Mouse (Mus musculus): ENCODE results near the gene Patj. TPM values are rescaled to one million over a fixed set of nuclear protein-coding genes. Genes with fewer than 3 reads are reported as not detected.

Gene Patj
- polyA plus RNA-seq, 1 experiment: 22.3 TPM

DNA sequence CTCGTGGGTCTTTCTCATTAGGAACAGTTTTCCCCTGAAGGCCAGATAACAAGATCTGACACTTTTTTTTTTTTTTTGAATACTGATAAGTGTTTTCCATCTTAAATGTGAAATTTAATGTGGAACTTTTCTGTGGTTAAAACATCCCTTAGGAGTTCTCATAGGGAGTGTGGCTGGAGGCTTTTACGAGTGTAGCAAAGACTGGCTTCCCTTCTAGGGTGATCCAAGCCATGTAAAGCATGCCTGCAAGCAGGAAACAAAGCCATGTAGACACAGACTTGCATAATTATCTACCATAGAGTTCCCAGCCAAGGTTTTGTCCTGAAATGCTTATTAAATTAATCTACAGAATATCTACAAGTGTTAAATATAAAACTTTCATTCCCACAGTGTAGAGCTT, 263.4 kb downstream of the Patj start:
- TF ChIP-seq MAX (IDR thresholded peaks at IDR 0.05; ENCODE audit: low read depth) (no peak), POLR2A (IDR thresholded peaks at IDR 0.05; ENCODE audit: insufficient read length, low read depth) (no peak), TCF3 (IDR thresholded peaks at IDR 0.05; ENCODE audit: insufficient read length, low read depth) (no peak), MYOD1 (IDR thresholded peaks at IDR 0.05; ENCODE audit: control insufficient read depth in 1 of 3, insufficient read length in 2 of 3, low read depth in 2 of 3) (no peak), E2F4 (IDR thresholded peaks at IDR 0.05; ENCODE audit: insufficient read depth) (no peak), CEBPB (IDR thresholded peaks at IDR 0.05; ENCODE audit: insufficient read depth, poor library complexity, severe bottlenecking) (no peak), POLR2AphosphoS2 (IDR thresholded peaks at IDR 0.05; ENCODE audit: insufficient read length, low read depth) (no peak), TCF12 (IDR thresholded peaks at IDR 0.05; ENCODE audit: insufficient read depth, poor library complexity, severe bottlenecking) (no peak), REST (IDR thresholded peaks at IDR 0.05; ENCODE audit: insufficient read depth, insufficient read length) (no peak), MYOG (IDR thresholded peaks at IDR 0.05; ENCODE audit: control insufficient read depth in 1 of 3, insufficient read depth in 1 of 3, insufficient read length in 2 of 3, low read depth in 2 of 3) (no peak)
- Histone ChIP-seq H3K79me2 (ENCODE audit: control insufficient read depth, insufficient read depth) (no peaks in the 10 kb centered on the region), H3ac (ENCODE audit: control insufficient read depth, insufficient read length) (no peak overlapping the region), H3K36me3 (ENCODE audit: control insufficient read depth, insufficient read depth) (no peaks in the 10 kb centered on the region), H3K4me3 (no peak overlapping the region), H3K27me3 (ENCODE audit: control insufficient read depth, insufficient read depth, insufficient read length) (no peaks in the 10 kb centered on the region), H3K4me2 (ENCODE audit: low read depth) (no peak overlapping the region)

DNA sequence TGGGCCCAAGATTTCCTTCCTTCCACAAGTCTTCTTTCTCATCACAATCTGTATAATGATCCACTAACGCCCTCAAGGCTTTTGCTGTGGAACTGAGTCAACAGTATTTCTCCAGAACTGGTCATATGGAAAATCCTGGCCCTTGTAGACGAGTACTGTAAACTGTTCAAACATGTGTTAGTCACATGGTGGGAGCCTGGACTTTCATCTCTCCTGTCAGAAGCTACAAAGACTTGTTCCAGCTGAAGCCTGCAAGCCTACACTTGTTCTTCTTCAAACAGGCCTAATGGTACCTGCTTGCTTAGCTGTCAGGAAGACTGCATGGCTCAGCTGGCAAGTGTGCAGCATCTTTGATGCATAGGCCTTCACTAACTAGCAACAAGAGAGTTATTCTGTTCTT, 264.9 kb downstream of the Patj start:
- Histone ChIP-seq H3K27me3 (ENCODE audit: control insufficient read depth, insufficient read depth, insufficient read length) (no peaks in the 10 kb centered on the region), H3ac (ENCODE audit: control insufficient read depth, insufficient read length) (no peak overlapping the region), H3K4me2 (ENCODE audit: low read depth) (no peak overlapping the region), H3K36me3 (ENCODE audit: control insufficient read depth, insufficient read depth) (no peaks in the 10 kb centered on the region), H3K4me3 (no peak overlapping the region), H3K79me2 (ENCODE audit: control insufficient read depth, insufficient read depth) (no peaks in the 10 kb centered on the region)
- TF ChIP-seq TCF12 (IDR thresholded peaks at IDR 0.05; ENCODE audit: insufficient read depth, poor library complexity, severe bottlenecking) (no peak), E2F4 (IDR thresholded peaks at IDR 0.05; ENCODE audit: insufficient read depth) (no peak), SRF (IDR thresholded peaks at IDR 0.05; ENCODE audit: control insufficient read depth, insufficient read length, low read depth) (no peak), MAX (IDR thresholded peaks at IDR 0.05; ENCODE audit: low read depth) (no peak), POLR2AphosphoS2 (IDR thresholded peaks at IDR 0.05; ENCODE audit: insufficient read length, low read depth) (no peak), MYOD1 (IDR thresholded peaks at IDR 0.05; ENCODE audit: control insufficient read depth in 1 of 3, insufficient read length in 2 of 3, low read depth in 2 of 3) (no peak), POLR2A (IDR thresholded peaks at IDR 0.05; ENCODE audit: insufficient read length, low read depth) (no peak), MYOG (IDR thresholded peaks at IDR 0.05; ENCODE audit: control insufficient read depth in 1 of 3, insufficient read depth in 1 of 3, insufficient read length in 2 of 3, low read depth in 2 of 3) (no peak), TCF3 (IDR thresholded peaks at IDR 0.05; ENCODE audit: insufficient read length, low read depth) (no peak), CEBPB (IDR thresholded peaks at IDR 0.05; ENCODE audit: insufficient read depth, poor library complexity, severe bottlenecking) (no peak), REST (IDR thresholded peaks at IDR 0.05; ENCODE audit: insufficient read depth, insufficient read length) (no peak)

DNA sequence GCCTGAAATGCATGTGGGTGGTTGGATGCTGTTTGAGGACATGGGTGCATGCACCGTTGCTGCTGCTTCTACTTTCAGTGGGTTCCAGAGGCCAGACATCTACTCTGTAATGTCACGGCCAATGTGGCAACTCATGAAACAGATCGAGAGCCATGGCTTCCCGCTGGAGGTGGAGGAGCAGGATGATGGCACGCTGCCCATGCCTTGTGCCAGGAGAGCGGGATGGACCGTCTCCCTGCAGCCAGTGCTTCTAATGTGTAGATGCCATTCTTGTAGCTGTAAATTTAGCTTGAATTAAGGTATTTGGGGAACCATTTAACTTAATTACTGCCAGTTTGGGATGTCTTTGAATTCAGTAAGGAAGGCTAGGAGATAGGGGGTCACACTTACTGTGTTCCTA, 270.3 kb downstream of the Patj start:
- no peaks in the 10 kb centered on the region for H3K27me3 ChIP-seq (ENCODE audit: control insufficient read depth, insufficient read depth, insufficient read length)
- H3K79me2 ChIP-seq (ENCODE audit: control insufficient read depth, insufficient read depth): no peaks in the 10 kb centered on the region
- no peak overlapping the region for H3K4me3 ChIP-seq
- no peak overlapping the region for H3K4me2 ChIP-seq (ENCODE audit: low read depth)
- no peaks in the 10 kb centered on the region for H3K36me3 ChIP-seq (ENCODE audit: control insufficient read depth, insufficient read depth)
- no peak overlapping the region for H3ac ChIP-seq (ENCODE audit: control insufficient read depth, insufficient read length)
- no peak for TF ChIP-seq MYOG (IDR thresholded peaks at IDR 0.05; ENCODE audit: control insufficient read depth in 1 of 3, insufficient read depth in 1 of 3, insufficient read length in 2 of 3, low read depth in 2 of 3)
- no peak for TF ChIP-seq E2F4 (IDR thresholded peaks at IDR 0.05; ENCODE audit: insufficient read depth)
- no peak for TF ChIP-seq USF1 (IDR thresholded peaks at IDR 0.05; ENCODE audit: low read depth)
- no peak for TF ChIP-seq POLR2A (IDR thresholded peaks at IDR 0.05; ENCODE audit: insufficient read length, low read depth)
- no peak for TF ChIP-seq TCF12 (IDR thresholded peaks at IDR 0.05; ENCODE audit: insufficient read depth, poor library complexity, severe bottlenecking)
- TF ChIP-seq POLR2AphosphoS2 (IDR thresholded peaks at IDR 0.05; ENCODE audit: insufficient read length, low read depth): no peak
- TF ChIP-seq TCF3 (IDR thresholded peaks at IDR 0.05; ENCODE audit: insufficient read length, low read depth): no peak
- TF ChIP-seq MAX (IDR thresholded peaks at IDR 0.05; ENCODE audit: low read depth): no peak
- no peak for TF ChIP-seq CEBPB (IDR thresholded peaks at IDR 0.05; ENCODE audit: insufficient read depth, poor library complexity, severe bottlenecking)
- TF ChIP-seq MYOD1 (IDR thresholded peaks at IDR 0.05; ENCODE audit: control insufficient read depth in 1 of 3, insufficient read length in 2 of 3, low read depth in 2 of 3): no peak
- TF ChIP-seq SRF (IDR thresholded peaks at IDR 0.05; ENCODE audit: control insufficient read depth, insufficient read length, low read depth): no peak
- no peak for TF ChIP-seq REST (IDR thresholded peaks at IDR 0.05; ENCODE audit: insufficient read depth, insufficient read length)

- TF ChIP-seq POLR2AphosphoS2 (IDR thresholded peaks at IDR 0.05; ENCODE audit: insufficient read length, low read depth) (no peak), MYOD1 (IDR thresholded peaks at IDR 0.05; ENCODE audit: control insufficient read depth in 1 of 3, insufficient read length in 2 of 3, low read depth in 2 of 3) (no peak), MYOG (IDR thresholded peaks at IDR 0.05; ENCODE audit: control insufficient read depth in 1 of 3, insufficient read depth in 1 of 3, insufficient read length in 2 of 3, low read depth in 2 of 3) (no peak), TCF3 (IDR thresholded peaks at IDR 0.05; ENCODE audit: insufficient read length, low read depth) (no peak), USF1 (IDR thresholded peaks at IDR 0.05; ENCODE audit: low read depth) (no peak), POLR2A (IDR thresholded peaks at IDR 0.05; ENCODE audit: insufficient read length, low read depth) (no peak), E2F4 (IDR thresholded peaks at IDR 0.05; ENCODE audit: insufficient read depth) (no peak), SRF (IDR thresholded peaks at IDR 0.05; ENCODE audit: control insufficient read depth, insufficient read length, low read depth) (no peak), MAX (IDR thresholded peaks at IDR 0.05; ENCODE audit: low read depth) (no peak), CEBPB (IDR thresholded peaks at IDR 0.05; ENCODE audit: insufficient read depth, poor library complexity, severe bottlenecking) (no peak), TCF12 (IDR thresholded peaks at IDR 0.05; ENCODE audit: insufficient read depth, poor library complexity, severe bottlenecking) (no peak), REST (IDR thresholded peaks at IDR 0.05; ENCODE audit: insufficient read depth, insufficient read length) (no peak)
- Histone ChIP-seq H3K79me2 (ENCODE audit: control insufficient read depth, insufficient read depth) (no peaks in the 10 kb centered on the region), H3K4me2 (ENCODE audit: low read depth) (no peak overlapping the region), H3K4me3 (no peak overlapping the region), H3K27me3 (ENCODE audit: control insufficient read depth, insufficient read depth, insufficient read length) (no peaks in the 10 kb centered on the region), H3K36me3 (ENCODE audit: control insufficient read depth, insufficient read depth) (no peaks in the 10 kb centered on the region), H3ac (ENCODE audit: control insufficient read depth, insufficient read length) (no peak overlapping the region)
These were observed 270.9 kb downstream of the Patj start for GRCm38 (mm10) chr4:98666451-98666850.
